Mouse (Mus musculus): Measurements from ENCODE around the gene Dixdc1.

DNA sequence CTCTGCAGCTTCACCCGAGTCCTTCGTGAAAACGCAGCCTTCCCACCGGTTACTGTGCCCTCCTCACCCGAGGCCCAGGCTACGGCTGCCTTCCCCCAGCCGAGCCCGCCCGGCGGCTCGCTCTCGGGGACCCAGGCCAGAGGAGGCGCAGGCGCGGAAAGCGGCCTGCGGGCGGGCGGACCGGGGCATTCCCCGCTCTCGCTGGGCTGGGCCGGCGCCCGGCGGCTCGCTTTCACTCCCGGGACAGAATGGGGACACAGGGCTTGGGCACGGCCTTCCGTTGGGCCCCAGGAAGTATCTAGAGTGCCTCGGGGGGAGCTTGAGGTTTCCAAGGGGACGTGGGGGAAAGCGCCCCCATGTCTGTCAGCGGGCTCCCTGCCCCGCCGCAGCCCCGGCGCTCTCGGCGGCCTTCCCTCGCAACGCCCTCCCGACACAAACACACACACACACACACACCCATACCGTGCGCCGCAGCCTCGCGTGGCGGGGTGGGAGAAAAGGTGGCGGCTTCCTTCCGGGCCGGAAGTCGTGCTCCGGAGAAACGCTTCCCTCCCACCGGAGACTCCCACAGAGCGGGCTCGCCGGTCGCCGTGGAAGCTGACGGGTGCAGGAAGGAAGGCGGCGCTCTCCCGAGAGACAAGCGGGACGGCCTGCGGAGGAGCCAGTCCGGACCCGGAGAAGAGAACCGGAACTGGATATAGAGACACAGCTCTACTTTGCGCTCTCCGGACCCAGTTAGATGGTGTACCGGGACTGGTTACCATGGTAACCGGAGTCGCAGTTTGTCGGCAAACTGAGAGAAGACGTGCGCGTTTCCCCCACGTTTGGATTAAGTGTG is 122.3 kb downstream of the Dixdc1 start, which contains the start of the genes Pih1d2 and Nkapd1:
- TF ChIP-seq CTCF (conservative IDR thresholded peaks at IDR 0.05; ENCODE audit: low read length) (no peak), NANOG (IDR thresholded peaks at IDR 0.05; ENCODE audit: borderline replicate concordance, low read length) (no peak), POU5F1 (IDR thresholded peaks at IDR 0.05; ENCODE audit: borderline replicate concordance, low read length) (no peak)
